Mouse (Mus musculus): ENCODE data around the gene Evc. TPM values are rescaled to one million over a fixed set of nuclear protein-coding genes. Genes with fewer than 3 reads are reported as not detected.

Gene Evc
- total RNA-seq, 2 experiments from 2014 or later: not detected

DNA sequence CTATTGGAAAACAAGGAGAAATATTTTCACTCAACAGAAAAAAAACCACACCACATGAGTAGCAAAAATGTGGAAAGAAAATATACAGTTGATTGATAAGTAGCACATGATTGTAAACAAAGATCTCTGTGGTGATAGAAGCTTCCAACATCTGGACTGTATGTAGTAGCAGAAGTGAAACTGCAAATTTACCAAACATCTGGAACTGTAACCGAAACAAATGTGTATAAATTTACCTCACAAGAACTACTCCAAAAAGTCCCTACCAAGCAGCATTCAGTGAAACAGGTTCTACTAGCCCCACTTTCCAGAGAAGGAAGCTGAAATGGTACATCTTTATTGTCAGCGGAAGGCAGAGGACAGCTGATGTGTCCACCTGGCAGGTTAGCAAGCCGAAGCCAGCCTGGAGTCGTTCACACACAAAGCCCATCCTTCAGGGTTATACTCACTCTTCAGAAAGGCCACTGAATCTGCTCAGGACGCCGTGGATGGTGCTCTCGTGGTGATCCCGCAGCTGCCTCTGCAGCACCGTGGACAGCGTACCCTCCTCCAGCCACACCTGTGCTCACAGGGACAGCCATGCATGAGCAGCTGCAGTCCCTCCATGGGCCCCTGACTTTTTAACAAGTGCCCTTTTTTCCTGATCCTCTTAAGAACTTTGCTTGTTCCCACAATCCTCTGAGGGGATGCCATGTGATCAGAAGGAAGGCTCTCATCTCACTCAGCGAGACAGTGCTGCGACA, 23.5 kb downstream of the Evc start:
- ATAC-seq (replicated peaks; ENCODE audit: low FRiP score, low TSS enrichment, poor library complexity, severe bottlenecking): no peak

- ATAC-seq (replicated peaks; ENCODE audit: low FRiP score, low TSS enrichment, poor library complexity, severe bottlenecking): no peak
Measured at GRCm38 (mm10) chr5:37310026-37310425, 26.7 kb downstream of the Evc start.

DNA sequence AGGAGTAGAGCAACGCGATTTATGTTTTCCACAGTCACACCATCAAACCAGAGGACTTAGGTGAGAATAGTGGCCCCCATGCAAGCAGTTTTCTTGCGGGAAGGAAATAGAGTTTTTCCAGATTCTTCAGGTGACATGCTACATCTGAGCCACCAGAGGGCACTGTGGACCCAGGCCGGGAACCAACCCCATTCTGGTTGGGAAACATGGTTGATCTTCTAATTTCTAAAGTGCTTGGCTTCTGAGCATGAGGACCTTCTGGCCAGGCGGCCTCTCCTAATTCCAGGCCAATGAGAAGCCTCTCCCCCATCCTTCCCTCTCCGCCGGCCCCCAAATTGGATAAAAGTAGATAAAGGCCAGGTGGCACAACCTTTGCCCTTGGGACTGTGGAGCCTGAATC, 38.3 kb downstream of the Evc start:
- no peak for ATAC-seq (replicated peaks; ENCODE audit: low FRiP score, low TSS enrichment, poor library complexity, severe bottlenecking)

- no peak for ATAC-seq (replicated peaks; ENCODE audit: low FRiP score, low TSS enrichment, poor library complexity, severe bottlenecking)
Measured at GRCm38 (mm10) chr5:37296717-37297116, 40.0 kb downstream of the Evc start.

- no peak for ATAC-seq (replicated peaks; ENCODE audit: low FRiP score, low TSS enrichment, poor library complexity, severe bottlenecking)
Measured at GRCm38 (mm10) chr5:37290983-37291382, 45.7 kb downstream of the Evc start.

GRCm38 (mm10) chr5:37289236-37289635, 47.5 kb downstream of the Evc start:
- peak; percentile 68; the same call in 1 of the 2 replicates for ATAC-seq (replicated peaks; ENCODE audit: low FRiP score, low TSS enrichment, poor library complexity, severe bottlenecking)

GRCm38 (mm10) chr5:37288374-37288773, 48.3 kb downstream of the Evc start:
- ATAC-seq (replicated peaks; ENCODE audit: low FRiP score, low TSS enrichment, poor library complexity, severe bottlenecking): peak; percentile 47; the same call in 1 of the 2 replicates

DNA sequence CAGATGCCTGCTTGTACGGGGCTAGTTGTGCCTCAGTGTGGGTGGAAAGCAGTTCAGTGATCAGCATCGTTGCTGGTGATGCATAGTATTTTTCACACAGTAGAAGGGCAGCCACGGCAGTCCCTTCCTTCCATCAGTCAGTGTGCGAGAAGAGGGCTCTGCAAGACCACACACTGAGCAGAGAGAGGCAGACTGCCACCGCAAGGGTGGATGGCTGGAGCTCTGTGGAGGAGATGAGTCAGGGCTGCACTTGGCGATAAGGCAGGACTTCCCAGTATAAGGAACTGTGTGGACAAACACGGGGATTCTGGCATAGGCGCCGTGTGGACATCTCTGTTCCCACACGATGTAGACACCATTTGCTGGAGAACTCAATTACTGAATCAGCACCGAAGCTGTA, 55.7 kb downstream of the Evc start:
- no peak for ATAC-seq (replicated peaks; ENCODE audit: low FRiP score, low TSS enrichment, poor library complexity, severe bottlenecking)

DNA sequence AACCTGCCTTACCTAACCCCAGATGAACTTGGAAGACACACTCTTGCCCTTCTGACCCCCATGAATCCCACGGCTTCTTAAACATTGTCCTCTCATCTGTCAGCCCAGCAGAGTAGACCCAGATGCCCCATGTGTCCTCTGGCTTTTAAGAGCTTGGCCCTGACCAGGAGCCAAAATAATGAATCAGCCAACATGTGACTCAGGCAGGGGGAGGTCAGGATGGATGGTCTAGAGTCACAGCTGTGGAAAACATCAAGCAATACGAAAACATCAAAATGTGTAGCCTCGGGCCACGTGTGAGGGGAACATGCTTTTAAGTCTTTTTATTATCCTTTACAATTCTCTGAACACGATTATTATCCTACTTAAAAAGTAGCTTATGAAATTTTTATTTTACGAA, 72.9 kb downstream of the Evc start:
- ATAC-seq (replicated peaks; ENCODE audit: low FRiP score, low TSS enrichment, poor library complexity, severe bottlenecking): no peak

DNA sequence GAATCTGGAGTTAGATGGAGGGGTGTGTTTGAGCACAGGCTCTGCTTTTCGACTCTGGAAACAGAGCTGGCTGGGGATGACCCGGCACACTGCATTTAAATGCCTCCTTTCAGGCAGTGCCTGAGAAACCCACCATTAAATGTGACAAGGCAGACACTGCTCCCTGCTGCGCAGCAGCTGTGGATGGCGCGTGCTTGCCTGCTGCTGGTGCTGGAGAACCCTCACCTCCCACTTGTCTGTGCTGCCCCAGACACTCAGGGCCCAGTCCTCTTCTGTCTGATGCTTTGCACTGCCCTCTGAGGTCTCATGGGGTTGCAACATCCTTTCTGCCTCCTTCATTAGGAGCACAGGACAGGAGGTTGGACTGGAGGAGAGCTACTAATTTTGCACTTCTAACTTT, 75.0 kb downstream of the Evc start:
- ATAC-seq (replicated peaks; ENCODE audit: low FRiP score, low TSS enrichment, poor library complexity, severe bottlenecking): no peak

- ATAC-seq (replicated peaks; ENCODE audit: low FRiP score, low TSS enrichment, poor library complexity, severe bottlenecking): no peak
Measured at GRCm38 (mm10) chr5:37257243-37257642, 79.5 kb downstream of the Evc start.

DNA sequence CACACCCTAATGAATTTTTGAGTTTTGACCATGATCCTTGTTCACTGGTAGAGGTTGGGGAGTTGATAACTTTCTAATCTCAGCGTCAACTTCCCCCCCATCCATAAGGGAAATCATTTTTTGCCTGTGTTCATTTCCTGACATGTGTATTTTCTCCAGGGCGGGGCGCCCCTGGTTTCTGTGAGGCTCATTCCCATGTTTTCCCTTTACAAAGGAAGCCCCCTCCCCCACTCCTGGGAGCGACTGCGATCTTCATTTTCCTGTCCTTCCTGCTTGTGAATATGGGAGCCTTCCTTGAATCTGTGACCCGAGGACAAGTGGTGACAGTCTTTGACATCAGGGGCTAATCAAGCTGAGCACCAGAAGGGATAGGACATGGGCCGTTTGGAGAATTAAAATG, 79.9 kb downstream of the Evc start:
- ATAC-seq (replicated peaks; ENCODE audit: low FRiP score, low TSS enrichment, poor library complexity, severe bottlenecking): no peak

DNA sequence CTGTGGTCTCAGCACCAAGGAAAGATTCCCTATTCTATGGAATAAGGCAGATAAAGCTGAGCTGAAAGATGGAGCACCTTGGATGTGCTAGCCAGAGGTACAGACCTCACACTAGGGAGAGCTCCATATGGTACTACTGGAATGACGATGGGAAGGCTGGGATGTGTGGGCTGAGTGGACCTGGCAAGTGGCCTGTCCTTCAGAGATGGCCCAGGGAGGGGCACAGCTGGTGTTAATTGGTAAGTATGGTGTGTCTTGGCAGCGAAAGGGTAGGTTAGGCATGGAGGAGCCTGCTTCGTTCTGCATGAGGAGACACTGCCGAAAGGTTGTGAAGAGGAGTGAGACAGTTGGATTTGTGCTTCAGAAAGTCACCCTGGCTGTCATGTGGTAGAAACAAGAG, 82.2 kb downstream of the Evc start:
- no peak for ATAC-seq (replicated peaks; ENCODE audit: low FRiP score, low TSS enrichment, poor library complexity, severe bottlenecking)

DNA sequence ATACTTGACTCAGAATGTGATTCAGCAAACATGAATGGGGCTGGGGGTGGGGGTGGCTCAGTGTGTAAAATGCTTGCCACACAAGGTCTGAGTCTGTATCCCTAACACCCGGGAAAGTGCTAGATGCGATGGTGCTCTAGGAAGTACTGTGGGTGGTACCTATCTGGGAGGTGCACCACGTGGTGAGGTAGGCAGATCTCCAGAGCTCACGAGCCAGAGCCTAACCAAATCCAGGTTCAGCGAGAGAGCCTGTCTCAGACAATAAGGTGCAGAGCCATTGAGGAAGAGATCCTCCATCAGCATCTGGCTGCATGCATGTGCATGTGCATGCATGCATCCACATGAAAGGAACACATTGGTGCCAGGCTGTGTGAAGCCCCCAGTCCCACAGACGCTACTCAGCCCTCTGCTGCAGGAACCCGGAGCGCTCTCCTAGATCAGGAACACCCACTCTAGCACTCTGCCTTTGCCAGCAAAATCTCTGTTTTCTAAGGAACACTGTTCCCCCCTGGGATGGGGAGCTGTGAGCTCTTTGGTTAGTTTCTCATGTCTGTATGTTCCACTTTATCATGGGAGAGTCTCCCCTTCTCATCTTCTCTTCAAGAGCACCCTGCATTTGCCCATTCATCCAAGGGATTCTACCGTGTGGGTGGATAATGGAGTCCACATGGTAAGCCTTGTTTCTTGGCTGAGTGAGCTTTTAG, 84.4 kb downstream of the Evc start:
- no peak for ATAC-seq (replicated peaks; ENCODE audit: low FRiP score, low TSS enrichment, poor library complexity, severe bottlenecking)

DNA sequence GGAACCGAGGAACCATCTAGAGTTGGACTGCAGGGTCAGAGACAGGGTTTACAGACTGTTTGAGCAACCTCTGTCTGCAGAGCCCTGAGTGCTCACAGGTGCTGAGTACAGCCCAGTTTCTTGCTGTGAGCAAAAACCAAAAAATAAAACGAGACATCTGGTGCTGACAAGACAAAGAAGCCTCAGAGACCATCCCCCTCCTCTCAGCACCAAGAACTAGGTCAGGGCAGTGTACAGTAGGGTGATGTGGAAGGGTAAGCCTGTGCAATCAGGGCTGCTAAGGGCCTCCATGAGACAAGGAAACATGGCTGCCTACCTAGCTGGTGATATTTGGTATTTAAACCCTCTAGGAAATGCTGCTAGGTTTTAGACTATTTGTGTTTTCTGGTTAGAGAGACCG, 85.1 kb downstream of the Evc start:
- no peak for ATAC-seq (replicated peaks; ENCODE audit: low FRiP score, low TSS enrichment, poor library complexity, severe bottlenecking)

GRCm38 (mm10) chr5:37248870-37249269, 87.8 kb downstream of the Evc start:
- ATAC-seq (replicated peaks; ENCODE audit: low FRiP score, low TSS enrichment, poor library complexity, severe bottlenecking): no peak

DNA sequence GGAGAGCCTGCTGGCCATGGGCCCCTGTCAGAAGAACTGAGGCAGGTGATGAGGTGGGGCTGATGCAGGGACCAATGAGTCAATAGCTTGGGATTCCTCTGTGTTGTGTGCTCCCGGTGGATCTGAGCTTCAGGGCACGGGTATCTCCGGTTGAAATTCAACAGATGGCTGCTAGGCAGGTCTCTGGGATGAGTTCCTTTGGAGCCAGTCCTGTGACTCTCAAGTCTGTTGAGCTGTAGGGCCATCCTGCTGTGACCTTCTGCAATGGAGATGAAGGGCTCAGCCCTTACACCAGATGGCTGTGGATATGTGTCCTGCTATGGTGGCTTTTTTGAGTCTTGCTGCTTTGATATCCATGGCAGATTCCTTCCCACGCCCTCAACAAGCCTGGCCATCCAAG, 89.2 kb downstream of the Evc start:
- no peak for ATAC-seq (replicated peaks; ENCODE audit: low FRiP score, low TSS enrichment, poor library complexity, severe bottlenecking)

- no peak for ATAC-seq (replicated peaks; ENCODE audit: low FRiP score, low TSS enrichment, poor library complexity, severe bottlenecking)
Measured at GRCm38 (mm10) chr5:37246138-37246910, 90.4 kb downstream of the Evc start.

- no peak for ATAC-seq (replicated peaks; ENCODE audit: low FRiP score, low TSS enrichment, poor library complexity, severe bottlenecking)
Measured at GRCm38 (mm10) chr5:37245651-37246050, 91.0 kb downstream of the Evc start.

DNA sequence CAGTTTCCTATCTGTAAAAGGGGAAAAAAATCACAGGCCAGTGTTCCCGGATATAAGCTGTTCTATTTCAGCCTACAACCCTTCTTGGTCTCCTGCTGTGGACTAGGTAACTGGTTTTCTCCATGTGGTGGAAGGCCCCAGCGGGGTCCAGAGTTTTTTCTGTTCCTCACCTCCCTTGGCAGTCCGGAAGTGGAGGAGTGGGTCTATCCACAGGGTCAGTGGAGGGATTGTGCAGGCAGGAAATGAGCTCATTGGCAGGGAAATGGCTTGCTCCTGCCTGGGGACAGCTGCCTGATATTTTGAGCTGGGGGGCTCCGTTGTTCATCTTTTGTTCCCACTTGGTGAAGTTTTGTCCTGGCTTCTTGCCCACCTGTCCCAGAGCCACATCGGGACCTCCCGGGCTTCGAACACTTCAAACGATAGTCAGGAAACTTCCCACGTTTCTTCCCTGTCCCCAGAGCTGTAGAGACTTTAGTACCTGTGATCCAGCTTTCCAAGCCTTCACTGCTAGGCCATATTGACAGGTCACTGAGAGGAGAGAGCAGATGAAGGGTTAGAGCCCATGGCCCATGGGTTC, 91.9 kb downstream of the Evc start:
- no peak for ATAC-seq (replicated peaks; ENCODE audit: low FRiP score, low TSS enrichment, poor library complexity, severe bottlenecking)

Measured in megakaryocyte-erythroid progenitor cell, adult 5-6 weeks (primary cell).